Mouse (Mus musculus): ENCODE measurements around the gene Phf8. TPM values are rescaled to one million over a fixed set of nuclear protein-coding genes. Genes with fewer than 3 reads are reported as not detected.

The Phf8 gene
- polyA plus RNA-seq, 1 experiment: 25.6 TPM

DNA sequence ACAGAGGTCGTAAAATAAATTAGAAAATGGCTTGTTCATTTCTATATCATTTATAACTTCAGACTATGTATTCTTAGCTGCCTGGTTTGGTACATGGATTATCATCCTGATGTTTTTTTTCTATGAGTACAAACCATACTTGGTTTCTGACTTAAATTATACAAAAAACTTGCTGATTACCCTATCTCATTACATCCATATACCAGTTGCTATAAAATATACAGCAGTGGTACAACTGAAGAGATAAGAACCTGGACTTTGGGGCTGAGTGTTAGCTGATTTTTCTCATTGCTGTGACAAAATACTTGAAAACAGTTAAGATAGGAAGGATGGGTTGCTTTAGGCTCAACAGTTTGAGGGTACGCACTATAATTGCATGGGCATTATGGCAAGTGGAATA lies 6.8 kb upstream of the Phf8 start:
- no peak for DNase-seq
- 98% methylated on average over 2 of the region's 2 CpGs for WGBS
- Histone ChIP-seq H3K4me1 (replicated peaks; ENCODE audit: control insufficient read depth, insufficient read depth, low read length) (no peaks in the 10 kb centered on the region), H3K27ac (ENCODE audit: control insufficient read depth, insufficient read depth, low read length) (no peak overlapping the region), H3K36me3 (ENCODE audit: control insufficient read depth, insufficient read depth, low read length) (no peaks in the 10 kb centered on the region), H3K27me3 (ENCODE audit: control insufficient read depth, insufficient read depth, low read length) (no peaks in the 10 kb centered on the region), H3K4me3 (ENCODE audit: control insufficient read depth, insufficient read depth, low read length) (no peak overlapping the region)
- no peak for TF ChIP-seq POLR2A (IDR thresholded peaks at IDR 0.05; ENCODE audit: control insufficient read depth, extremely low read depth, insufficient read depth, low read length, poor library complexity)
- no peak for TF ChIP-seq CTCF (IDR thresholded peaks at IDR 0.05; ENCODE audit: borderline replicate concordance, control insufficient read depth, extremely low read depth, insufficient read depth, low read length, poor library complexity)

DNA sequence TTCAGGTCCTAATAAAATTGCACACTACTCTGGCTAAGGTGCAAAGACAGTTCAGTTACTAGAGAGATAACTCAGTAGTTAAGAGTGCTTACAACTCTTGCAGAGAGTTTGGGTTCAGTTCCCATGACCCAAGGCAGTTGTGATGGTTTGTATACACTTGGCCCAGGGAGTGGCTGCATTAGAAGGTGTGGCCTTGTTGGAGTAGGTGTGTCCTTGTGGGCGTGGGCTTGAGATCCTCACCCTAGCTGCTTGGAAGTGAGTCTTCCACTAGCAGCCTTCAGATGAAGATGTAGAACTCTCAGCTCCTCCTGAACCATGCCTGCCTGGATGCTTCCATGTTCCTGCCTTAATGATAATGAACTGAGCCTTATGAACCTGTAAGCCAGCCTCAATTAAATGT lies 2.3 kb upstream of the Phf8 start:
- 86% methylated on average over 1 of the region's 1 CpGs for WGBS

DNA sequence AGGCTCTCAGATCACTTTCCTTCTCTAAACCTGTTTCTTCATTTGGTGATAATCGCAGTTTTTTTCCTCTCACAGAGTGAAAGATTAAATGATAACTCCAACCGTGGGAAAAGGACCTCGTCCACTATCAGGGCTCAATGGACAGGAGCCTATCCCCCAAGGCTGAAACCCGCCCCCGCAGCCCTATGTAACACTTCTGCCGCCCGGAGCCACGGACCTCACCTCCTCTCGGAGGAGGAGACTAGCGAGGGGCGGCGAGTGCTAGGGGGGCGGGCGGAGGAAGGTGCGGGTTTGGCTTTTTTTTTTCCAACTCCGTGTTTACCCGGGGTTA lies 380 bp upstream of the Phf8 start:
- Histone ChIP-seq H3K36me3 (ENCODE audit: control insufficient read depth, insufficient read depth, low read length) (peaks cover 7% of the 10 kb centered on the region; the same call in 1 of the 2 replicates), H3K4me3 (ENCODE audit: control insufficient read depth, insufficient read depth, low read length) (peak overlapping the region; percentile 48), H3K27me3 (ENCODE audit: control insufficient read depth, insufficient read depth, low read length) (no peaks in the 10 kb centered on the region), H3K27ac (ENCODE audit: control insufficient read depth, insufficient read depth, low read length) (peak overlapping the region; percentile 85), H3K4me1 (replicated peaks; ENCODE audit: control insufficient read depth, insufficient read depth, low read length) (peaks cover 3% of the 10 kb centered on the region)
- DNase-seq: no peak
- WGBS: 0% methylated on average over 17 of the region's 17 CpGs
- no peak for TF ChIP-seq POLR2A (IDR thresholded peaks at IDR 0.05; ENCODE audit: control insufficient read depth, extremely low read depth, insufficient read depth, low read length, poor library complexity)
- TF ChIP-seq CTCF (IDR thresholded peaks at IDR 0.05; ENCODE audit: borderline replicate concordance, control insufficient read depth, extremely low read depth, insufficient read depth, low read length, poor library complexity): no peak

More for the DNA sequence above, 2.3 kb upstream of the Phf8 start:
- H3K27ac ChIP-seq (ENCODE audit: control insufficient read depth, insufficient read depth, low read length): no peak overlapping the region
- no peak for DNase-seq
- H3K4me1 ChIP-seq (replicated peaks; ENCODE audit: control insufficient read depth, insufficient read depth, low read length): peaks cover 3% of the 10 kb centered on the region
- H3K36me3 ChIP-seq (ENCODE audit: control insufficient read depth, insufficient read depth, low read length): no peaks in the 10 kb centered on the region
- TF ChIP-seq CTCF (IDR thresholded peaks at IDR 0.05; ENCODE audit: borderline replicate concordance, control insufficient read depth, extremely low read depth, insufficient read depth, low read length, poor library complexity) (no peak), POLR2A (IDR thresholded peaks at IDR 0.05; ENCODE audit: control insufficient read depth, extremely low read depth, insufficient read depth, low read length, poor library complexity) (no peak)
- no peak overlapping the region for H3K4me3 ChIP-seq (ENCODE audit: control insufficient read depth, insufficient read depth, low read length)
- no peaks in the 10 kb centered on the region for H3K27me3 ChIP-seq (ENCODE audit: control insufficient read depth, insufficient read depth, low read length)

DNA sequence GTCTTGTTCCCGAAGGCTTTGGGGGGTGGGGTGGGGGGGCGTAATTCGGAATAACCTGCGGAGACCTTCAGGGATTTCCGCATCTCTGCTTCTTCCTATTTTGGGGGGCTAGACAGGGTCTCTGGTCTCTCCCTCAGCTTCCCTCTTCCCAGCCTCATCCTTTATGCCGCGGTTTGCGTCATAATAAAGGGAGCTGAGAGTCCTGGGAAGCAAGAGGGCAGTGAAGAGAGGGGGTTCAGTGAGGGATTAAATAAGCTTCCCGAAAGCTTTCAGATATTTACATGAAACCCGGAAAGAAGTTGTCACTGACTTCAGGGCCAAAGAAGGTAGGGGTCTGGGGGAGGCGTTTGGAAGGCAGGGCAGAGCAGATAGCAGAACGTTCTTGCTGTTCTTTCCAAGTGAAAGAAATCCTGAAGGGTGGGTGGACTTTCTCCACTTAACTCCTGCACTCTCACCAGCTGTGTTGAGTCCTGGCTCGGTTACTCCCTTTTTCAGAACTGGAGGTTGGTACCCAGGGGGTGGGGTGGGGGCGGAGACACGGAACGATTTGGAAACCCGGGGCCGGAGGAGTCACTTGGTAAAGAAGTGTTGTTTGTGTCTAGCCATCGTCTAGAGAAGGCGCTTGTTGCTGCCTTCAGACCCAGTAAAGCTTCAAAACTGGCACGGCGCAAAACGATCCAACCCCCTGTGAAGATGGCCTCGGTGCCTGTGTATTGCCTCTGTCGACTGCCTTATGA lies 1.5 kb downstream of the Phf8 start:
- TF ChIP-seq CTCF (IDR thresholded peaks at IDR 0.05; ENCODE audit: borderline replicate concordance, control insufficient read depth, extremely low read depth, insufficient read depth, low read length, poor library complexity) (no peak), POLR2A (IDR thresholded peaks at IDR 0.05; ENCODE audit: control insufficient read depth, extremely low read depth, insufficient read depth, low read length, poor library complexity) (no peak)
- H3K4me1 ChIP-seq (replicated peaks; ENCODE audit: control insufficient read depth, insufficient read depth, low read length): peaks cover 3% of the 10 kb centered on the region
- peak overlapping the region; percentile 96 for H3K4me3 ChIP-seq (ENCODE audit: control insufficient read depth, insufficient read depth, low read length)
- no peak overlapping the region for H3K27ac ChIP-seq (ENCODE audit: control insufficient read depth, insufficient read depth, low read length)
- H3K36me3 ChIP-seq (ENCODE audit: control insufficient read depth, insufficient read depth, low read length): peaks cover 7% of the 10 kb centered on the region; the same call in 1 of the 2 replicates
- H3K27me3 ChIP-seq (ENCODE audit: control insufficient read depth, insufficient read depth, low read length): no peaks in the 10 kb centered on the region
- peak; percentile 18 for DNase-seq
- WGBS: 2% methylated on average over 25 of the region's 25 CpGs

DNA sequence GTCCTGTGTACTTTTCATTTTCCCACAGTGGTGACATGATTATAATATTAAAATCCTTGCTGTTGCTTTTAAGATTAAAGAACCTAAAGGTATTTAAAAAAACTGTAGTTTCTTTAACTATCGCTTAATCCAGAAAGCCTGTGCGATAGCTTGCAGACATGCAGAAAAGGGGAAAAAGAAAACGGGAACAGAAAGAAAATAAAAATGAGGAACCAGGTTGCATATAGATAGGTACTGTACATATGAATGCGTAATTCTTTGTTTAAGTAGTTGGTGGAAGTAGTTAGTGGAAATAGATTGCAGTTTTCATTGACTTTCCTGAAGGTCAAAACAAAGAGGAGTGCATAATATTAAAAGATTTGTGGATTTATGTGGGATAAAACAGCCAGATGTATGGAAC lies 32.9 kb downstream of the Phf8 start:
- Histone ChIP-seq H3K27ac (ENCODE audit: control insufficient read depth, insufficient read depth, low read length) (no peak overlapping the region), H3K27me3 (ENCODE audit: control insufficient read depth, insufficient read depth, low read length) (no peaks in the 10 kb centered on the region), H3K36me3 (ENCODE audit: control insufficient read depth, insufficient read depth, low read length) (peaks cover 19% of the 10 kb centered on the region; the same call in 1 of the 2 replicates), H3K4me1 (replicated peaks; ENCODE audit: control insufficient read depth, insufficient read depth, low read length) (no peaks in the 10 kb centered on the region), H3K4me3 (ENCODE audit: control insufficient read depth, insufficient read depth, low read length) (no peak overlapping the region)
- 88% methylated on average over 4 of the region's 4 CpGs for WGBS
- no peak for TF ChIP-seq CTCF (IDR thresholded peaks at IDR 0.05; ENCODE audit: borderline replicate concordance, control insufficient read depth, extremely low read depth, insufficient read depth, low read length, poor library complexity)
- no peak for TF ChIP-seq POLR2A (IDR thresholded peaks at IDR 0.05; ENCODE audit: control insufficient read depth, extremely low read depth, insufficient read depth, low read length, poor library complexity)
- DNase-seq: no peak

DNA sequence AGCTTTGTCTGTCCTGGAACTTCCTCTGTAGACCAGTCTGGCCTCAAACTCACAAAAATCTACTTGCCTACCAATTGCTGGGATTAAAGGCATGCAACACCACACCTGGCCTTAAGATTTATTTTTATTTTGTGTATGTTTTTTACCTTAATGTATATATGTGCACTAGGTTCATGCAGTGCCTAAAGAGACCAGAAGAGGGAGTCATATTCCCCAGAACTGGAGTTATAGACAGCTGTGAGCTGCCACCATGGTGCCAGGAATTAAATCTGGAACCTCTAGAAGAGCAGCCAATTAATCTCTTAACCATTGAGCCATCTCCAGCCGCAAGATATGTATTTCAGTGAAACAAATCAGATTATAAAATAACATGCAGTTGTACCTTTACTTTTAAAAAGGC lies 54.7 kb downstream of the Phf8 start:
- DNase-seq: no peak
- Histone ChIP-seq H3K27me3 (ENCODE audit: control insufficient read depth, insufficient read depth, low read length) (no peaks in the 10 kb centered on the region), H3K36me3 (ENCODE audit: control insufficient read depth, insufficient read depth, low read length) (0 out of 2 replicates have a peak, but pooled peaks cover 5% of the 10 kb centered on the region), H3K27ac (ENCODE audit: control insufficient read depth, insufficient read depth, low read length) (no peak overlapping the region), H3K4me3 (ENCODE audit: control insufficient read depth, insufficient read depth, low read length) (no peak overlapping the region), H3K4me1 (replicated peaks; ENCODE audit: control insufficient read depth, insufficient read depth, low read length) (no peaks in the 10 kb centered on the region)
- WGBS: 100% methylated on average over 1 of the region's 1 CpGs
- TF ChIP-seq POLR2A (IDR thresholded peaks at IDR 0.05; ENCODE audit: control insufficient read depth, extremely low read depth, insufficient read depth, low read length, poor library complexity): no peak
- no peak for TF ChIP-seq CTCF (IDR thresholded peaks at IDR 0.05; ENCODE audit: borderline replicate concordance, control insufficient read depth, extremely low read depth, insufficient read depth, low read length, poor library complexity)

All from thymus, adult 2 months (tissue).